Mouse (Mus musculus) 3T3-L1 (cell line): ENCODE results near the gene Rnf43.

Source experiments
- DNase-seq: peaks from one replicate; pipeline ENCODE4 v3.0.0-alpha.2; 2015; ENCODE audit warnings: low read depth, low spot score

Gene Rnf43

DNA sequence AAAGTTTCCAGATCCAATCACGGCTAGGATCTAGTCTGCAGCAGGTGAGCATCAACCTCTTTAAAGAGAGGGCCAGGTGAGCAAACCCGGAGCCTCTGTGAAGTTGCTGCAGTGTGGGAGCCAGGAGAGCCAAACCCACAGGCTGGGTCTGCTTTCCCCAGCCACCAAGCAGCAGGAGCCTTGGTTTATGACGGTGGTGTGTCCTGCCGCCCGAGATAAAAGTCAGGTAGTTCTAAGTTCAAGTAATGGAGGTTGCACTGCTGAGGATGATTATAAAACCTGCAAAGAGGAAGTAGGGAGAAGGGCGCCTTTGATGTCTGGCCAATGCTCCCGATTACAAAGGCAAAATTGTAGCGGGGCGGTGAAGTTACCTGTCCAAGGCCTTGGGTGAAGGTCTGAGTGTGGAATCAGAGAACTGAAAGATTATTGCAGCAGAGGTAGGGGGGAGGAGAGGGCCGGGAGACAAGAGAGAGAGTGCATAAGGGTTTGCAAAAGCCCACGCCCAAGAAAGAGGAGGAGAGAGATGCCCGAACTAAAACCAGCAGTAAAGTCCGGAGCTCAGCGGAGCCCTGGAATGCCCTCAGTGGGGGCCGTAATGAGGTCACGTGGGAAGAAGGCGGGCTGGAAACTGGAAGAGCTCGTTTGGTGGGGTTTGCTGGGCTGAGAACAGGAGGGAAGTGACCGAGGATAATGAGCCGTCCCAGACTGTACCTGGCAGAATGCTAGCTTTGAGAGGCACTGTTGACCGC is 47.2 kb downstream of the Rnf43 start:
- DNase-seq = no peak

DNA sequence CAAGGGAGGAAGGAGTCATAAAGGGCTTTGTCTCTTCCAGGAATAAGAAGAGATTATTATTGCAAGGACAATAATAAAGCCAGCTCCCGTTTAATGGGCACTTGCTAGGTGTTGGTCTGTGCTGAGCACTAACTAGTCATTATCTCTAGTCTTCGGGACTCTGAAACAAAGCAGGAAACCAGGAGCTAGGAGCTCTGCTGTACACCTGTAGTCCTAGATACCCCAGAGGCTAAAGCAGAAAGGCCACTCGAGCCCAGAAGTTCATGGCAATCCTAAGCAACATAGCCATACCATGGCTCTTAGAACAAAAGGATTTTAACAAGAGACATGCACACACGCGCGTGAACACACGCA is 47.7 kb downstream of the Rnf43 start:
- no peak for DNase-seq

- DNase-seq = no peak
These were observed 49.7 kb downstream of the Rnf43 start for GRCm38 (mm10) chr11:87712188-87712587.

GRCm38 (mm10) chr11:87715999-87716398 is 53.5 kb downstream of the Rnf43 start:
- DNase-seq = no peak

GRCm38 (mm10) chr11:87719526-87719925 is 57.0 kb downstream of the Rnf43 start:
- no peak for DNase-seq

GRCm38 (mm10) chr11:87720324-87720723 is 57.8 kb downstream of the Rnf43 start:
- no peak for DNase-seq

DNA sequence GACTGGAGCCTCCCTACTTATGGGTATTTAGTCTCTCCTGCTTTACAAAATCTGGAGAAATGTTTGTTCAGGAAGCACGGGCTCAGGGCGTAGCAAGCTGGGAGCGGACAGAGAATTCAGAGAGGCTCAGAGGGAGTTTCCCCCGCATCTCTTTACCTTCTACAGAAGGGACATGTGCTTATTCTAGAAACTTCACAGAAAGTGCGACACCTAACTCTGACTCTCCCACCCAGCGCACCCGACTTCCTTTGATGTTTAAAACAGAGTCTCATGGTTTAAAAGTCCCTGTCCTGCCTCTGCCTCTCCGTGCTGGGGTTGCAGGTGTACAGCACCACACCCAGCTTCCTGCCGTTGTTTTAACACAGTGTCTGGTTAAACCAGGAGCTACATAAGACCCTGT is 58.3 kb downstream of the Rnf43 start:
- DNase-seq = no peak

GRCm38 (mm10) chr11:87722168-87722567 is 59.6 kb downstream of the Rnf43 start:
- DNase-seq = no peak

- DNase-seq = no peak
These were observed 60.4 kb downstream of the Rnf43 start for GRCm38 (mm10) chr11:87722891-87723290.

GRCm38 (mm10) chr11:87725515-87725914 is 63.0 kb downstream of the Rnf43 start:
- no peak for DNase-seq

GRCm38 (mm10) chr11:87725964-87726562 is 63.5 kb downstream of the Rnf43 start:
- DNase-seq = no peak

GRCm38 (mm10) chr11:87727021-87727420 is 64.5 kb downstream of the Rnf43 start:
- no peak for DNase-seq

GRCm38 (mm10) chr11:87727471-87727870 is 64.9 kb downstream of the Rnf43 start:
- DNase-seq = no peak

- DNase-seq = no peak
These were observed 66.5 kb downstream of the Rnf43 start for GRCm38 (mm10) chr11:87728850-87729592.

DNA sequence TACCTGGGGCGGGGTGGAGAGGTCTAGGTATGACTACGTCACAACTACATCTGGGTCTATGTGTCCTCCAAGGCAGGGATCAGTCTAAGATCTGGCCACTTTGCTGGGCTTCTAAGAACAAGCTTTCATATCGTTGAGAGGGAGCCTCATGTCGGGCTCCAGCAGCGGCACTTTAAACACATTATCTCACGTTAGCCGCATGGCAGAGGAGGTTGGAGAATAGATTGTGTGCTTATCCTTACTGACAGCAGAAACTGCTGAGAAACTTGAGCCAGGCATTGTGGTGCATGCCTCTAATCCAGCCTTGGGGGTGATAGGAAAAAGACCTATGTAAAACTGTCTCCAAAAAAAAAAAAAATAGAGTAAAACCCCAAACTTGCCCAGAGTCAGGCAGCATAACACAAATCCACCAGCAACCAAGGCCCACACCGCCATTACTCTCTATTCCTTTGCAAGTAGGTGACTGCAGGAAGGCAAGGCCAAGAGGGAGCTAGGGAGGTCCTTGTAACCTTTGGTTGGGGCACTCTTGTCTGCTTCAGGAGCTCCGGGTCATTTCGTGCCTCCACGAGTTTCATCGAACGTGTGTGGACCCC is 67.2 kb downstream of the Rnf43 start:
- no peak for DNase-seq

GRCm38 (mm10) chr11:87730652-87731310 is 68.3 kb downstream of the Rnf43 start:
- no peak for DNase-seq

- no peak for DNase-seq
These were observed 71.8 kb downstream of the Rnf43 start for GRCm38 (mm10) chr11:87734346-87734745.

DNA sequence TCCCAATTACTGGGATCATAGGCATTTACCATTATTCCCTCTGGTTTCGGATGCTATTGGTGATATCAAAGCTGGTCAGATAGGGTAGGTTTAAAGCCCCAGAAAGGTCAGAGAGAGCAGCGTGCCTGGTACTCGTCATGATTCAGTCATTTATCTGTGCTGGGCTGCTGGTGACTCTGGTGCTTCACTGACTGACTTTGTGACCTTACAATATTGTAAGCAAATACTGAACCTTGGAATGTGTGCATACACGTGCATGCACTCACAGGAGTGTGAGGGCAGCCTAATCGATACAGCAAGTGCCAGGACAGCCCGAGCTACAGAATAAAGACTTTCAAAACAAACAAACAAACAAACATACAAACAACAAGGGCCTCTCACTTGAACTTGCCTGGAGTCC is 73.2 kb downstream of the Rnf43 start:
- DNase-seq = no peak

DNA sequence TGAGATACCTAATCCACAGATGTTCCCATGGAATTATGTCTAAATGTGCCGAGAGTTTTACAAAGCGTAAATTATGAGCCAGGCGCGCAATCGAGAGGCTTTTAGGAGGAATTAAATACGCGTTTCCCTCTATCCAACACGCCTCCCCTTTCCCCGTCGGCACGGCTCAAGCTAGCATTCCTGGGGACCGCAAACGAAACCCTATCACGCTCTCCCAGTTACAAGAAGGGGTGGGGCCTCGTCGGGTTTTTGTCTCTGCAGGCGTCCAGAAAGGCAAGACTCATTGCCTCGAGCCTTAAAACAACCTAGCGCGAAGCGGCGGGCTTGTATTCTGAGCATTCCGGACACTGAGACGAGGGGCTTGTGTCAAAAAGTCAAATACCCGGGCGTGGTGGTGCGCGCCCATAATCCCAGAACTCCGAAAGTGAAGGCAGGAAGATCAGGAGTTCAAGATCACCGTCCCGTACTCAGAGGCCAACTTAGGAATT is 74.2 kb downstream of the Rnf43 start:
- peak; percentile 89 for DNase-seq

DNA sequence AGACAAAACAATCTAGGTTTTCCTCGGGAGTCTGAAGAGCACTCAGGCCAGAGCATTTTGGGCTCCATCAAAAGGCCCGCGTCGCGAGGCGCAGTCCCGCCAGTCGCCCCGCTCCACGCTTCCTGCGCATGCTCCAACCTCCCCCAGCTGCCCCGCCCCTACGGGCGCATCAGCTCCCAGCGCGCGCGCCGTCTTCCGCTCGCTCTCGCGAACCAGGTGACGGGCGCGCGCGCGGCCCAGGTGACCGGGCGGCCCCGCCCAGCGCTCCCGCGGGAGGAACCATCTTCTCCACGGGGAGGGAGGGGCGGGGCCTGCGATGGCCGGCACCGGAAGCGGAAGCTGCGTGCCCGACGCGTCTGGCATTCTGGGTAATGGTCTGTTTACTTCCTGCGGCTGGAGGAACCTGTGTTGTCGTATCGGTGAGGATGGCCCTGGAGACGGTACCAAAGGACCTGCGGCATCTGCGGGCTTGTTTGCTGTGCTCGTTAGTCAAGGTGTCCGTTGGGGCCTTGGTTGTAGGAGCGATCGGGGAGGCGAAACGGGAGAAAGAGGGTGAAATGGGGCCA is 74.7 kb downstream of the Rnf43 start, which contains the start of gene Supt4a:
TSS of gene Supt4a (plus strand) at position 378 of the 566 bp plus-strand sequence.
- DNase-seq = peak; percentile 91

DNA sequence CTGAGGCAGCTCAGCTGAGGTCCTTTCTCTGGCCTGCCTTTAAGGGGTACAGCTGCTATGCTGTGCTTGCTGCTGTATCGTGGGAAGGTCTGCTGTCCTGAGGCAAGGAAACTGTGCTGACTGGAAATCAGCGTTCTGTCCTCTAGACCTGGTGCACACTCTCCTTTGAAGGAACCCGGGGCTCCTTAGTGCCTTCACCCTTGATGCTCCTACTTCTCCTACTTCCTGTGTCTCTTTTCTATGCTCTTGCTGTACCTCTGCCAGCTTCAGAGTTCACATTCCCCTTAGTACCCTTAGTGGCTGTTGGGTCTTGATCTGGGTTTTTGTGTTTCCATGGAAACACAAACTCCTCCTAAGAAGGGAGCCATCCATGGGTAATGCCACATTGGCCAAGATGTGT is 81.2 kb downstream of the Rnf43 start:
- DNase-seq = no peak
